Mouse (Mus musculus) duodenum, adult 2 months (tissue): ENCODE results near the gene Tbrg4. TPM values are rescaled to one million over a fixed set of nuclear protein-coding genes. Genes with fewer than 3 reads are reported as not detected.

Experiments
- polyA plus RNA-seq: library from polyadenylated mRNA; depleted of rRNA; stranded (reverse); fragments of >200 nt; gene quantifications from 2 replicates; pipeline ENCODE4 v1.2.3, GENCODE M21; 2012; ENCODE audit warnings: low replicate concordance; rRNA removed

Tbrg4 gene
- 115 and 127 TPM in 2 replicates for polyA plus RNA-seq

DNA sequence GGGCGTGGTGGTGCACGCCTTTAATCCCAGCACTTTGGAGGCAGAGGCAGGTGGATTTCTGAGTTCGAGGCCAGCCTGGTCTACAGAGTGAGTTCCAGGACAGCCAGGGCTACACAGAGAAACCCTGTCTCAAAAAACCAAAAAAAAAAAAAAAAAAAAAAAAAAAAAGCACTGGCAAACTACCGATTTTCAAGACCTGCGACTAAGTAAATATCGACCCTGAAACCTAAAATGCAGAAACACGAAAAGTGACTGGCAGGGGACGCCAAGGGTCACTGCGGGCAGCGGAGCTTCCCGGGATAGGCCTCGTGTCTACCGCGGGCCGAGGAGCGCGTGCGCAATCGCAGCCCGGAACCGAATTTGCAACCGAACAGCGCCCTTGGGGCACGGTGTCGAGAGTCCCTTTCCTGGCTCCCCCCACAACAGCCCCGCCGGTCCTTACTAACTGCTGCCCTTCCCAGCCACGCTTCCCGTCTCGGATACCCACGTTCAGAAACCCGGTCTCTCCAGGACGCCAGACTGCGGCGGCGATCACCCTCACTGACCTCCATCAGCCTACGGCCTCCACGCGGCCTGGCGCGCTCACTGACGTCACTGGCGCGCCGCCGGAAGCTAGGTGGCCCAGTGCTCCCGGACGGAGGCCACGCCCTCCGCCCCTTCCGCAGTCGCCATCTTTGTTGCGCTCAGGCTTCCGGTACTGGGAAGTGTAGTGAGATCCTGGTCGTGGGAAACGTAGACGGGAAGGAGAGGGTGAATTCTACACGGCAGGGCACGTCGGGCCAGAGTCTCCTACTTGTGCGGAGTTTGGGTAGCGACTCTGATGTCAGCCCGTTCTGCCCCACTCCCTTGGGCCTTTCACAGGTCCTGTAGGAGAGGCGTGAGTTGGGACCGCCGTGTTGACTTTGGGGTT lies at the start of gene Tbrg4:
TSS of gene Tbrg4 (minus strand) at position 590 of the 910 bp plus-strand sequence.

DNA sequence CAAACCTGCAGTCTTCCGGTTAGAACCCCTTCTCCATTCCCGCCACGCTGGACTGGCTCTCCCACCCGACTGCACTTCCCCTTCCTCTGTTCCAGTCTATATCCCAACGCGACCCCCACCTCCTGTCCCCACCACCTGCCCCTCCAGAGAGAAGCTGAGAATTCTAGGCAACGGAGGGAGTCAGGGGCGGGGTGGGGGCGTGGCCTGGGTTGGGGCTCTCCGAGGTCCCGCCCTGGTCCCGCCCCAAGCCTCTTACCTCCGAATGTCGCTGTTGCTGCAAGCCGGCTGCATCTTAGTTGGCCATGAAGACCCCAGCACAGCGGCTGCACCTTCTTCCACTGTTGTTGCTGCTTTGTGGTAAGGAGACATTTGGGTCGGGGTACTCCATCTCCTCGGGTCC lies 32.4 kb upstream of the Tbrg4 start, which contains the start of gene Ramp3:
TSS of gene Ramp3 (plus strand) at position 251 of the 400 bp plus-strand sequence.

DNA sequence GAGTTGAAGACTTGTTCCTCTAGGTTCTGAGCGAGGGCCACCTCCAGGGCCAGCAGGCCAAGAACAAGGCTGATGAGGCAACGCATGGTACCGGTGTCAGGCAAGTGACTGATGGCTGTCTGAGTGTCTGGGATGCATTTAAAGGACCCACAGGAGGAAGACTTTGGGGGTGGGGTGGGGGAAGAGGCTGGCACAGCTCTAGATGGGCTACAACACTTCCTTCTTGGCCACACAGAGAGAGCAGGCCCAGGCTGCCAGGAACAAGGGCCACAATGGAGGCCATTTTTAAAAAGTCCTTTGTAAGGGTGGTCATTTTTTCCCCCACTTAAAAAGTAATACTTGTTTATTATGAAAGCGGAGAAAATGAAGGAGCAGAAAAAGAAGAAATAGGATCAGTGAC lies 12.7 kb upstream of the Tbrg4 start, which contains the start of gene Wap:
TSS of gene Wap (minus strand) at position 101 of the 400 bp plus-strand sequence.

DNA sequence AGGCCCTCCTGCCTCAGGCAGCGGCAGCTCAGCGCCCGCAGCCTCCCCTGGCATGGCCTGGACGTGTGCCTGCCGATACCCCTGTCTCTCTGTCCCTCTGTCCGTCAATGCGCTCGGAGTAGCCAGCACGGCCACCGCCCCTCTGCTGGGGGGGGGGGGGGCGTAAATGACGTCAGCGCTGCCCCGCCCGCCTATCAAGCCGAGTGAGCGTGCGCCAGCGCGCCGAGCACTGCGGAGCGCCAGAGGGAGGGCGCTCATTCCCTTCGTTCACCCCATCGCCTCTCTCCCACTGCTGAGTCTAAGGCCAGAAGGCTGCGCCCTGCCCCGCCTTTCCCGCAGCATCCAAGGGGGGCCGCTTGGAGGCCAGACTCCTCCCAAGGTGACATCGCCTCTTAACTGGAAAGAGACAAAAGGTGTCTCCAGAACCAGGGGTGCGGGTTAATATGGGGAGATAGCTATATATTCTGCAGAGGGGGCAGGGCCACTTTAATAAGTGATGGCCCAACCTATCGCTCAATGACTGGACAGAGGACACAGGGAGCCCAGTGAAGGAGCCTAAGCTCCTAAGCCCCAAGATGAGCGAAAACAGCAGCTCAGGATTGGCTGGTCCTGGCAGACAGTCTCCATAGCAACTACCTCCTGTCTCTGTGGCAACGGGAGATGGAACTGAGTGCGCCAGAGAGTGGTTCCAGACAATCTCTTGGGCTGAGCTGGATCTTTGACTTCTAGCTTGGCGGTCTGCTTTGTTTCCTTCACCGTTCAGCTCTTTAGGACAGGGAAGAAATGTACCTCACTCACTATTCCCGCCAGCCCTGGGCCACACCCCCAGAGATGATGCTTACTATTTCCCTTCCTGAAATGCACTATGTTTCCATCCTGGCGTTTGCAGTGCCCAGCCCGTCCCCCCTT lies 20.1 kb downstream of the Tbrg4 start, which contains the start of gene Nacad:
TSS of gene Nacad (minus strand) at position 563 of the 909 bp plus-strand sequence.

Other genes with a start within 250 kb of the Tbrg4 start
- gene Zmiz2, start 237.0 kb downstream of the Tbrg4 start, polyA plus RNA-seq: 79.2 and 81.2 TPM in 2 replicates
- gene Ppia, start 210.6 kb downstream of the Tbrg4 start, polyA plus RNA-seq: 136 and 198 TPM in 2 replicates
- gene H2afv, start 181.6 kb downstream of the Tbrg4 start, polyA plus RNA-seq: 42.7 and 78.6 TPM in 2 replicates
- 4.2 and 6.5 TPM in 2 replicates for gene Purb, start 150.2 kb downstream of the Tbrg4 start, polyA plus RNA-seq
- 6.1 and 10.4 TPM in 2 replicates for gene Myo1g, start 105.1 kb downstream of the Tbrg4 start, polyA plus RNA-seq
- 30.7 and 35.2 TPM in 2 replicates for gene Ccm2, start 79.2 kb downstream of the Tbrg4 start, polyA plus RNA-seq
- gene Nacad, start 20.0 kb downstream of the Tbrg4 start, polyA plus RNA-seq: 2.8 and 3.3 TPM in 2 replicates
- gene Wap, start 12.6 kb upstream of the Tbrg4 start, polyA plus RNA-seq: not detected in 2 replicates
- 3.1 and 5.3 TPM in 2 replicates for gene Ramp3, start 32.5 kb upstream of the Tbrg4 start, polyA plus RNA-seq
- gene Gm11983, start 211.6 kb upstream of the Tbrg4 start, polyA plus RNA-seq: not detected in 2 replicates